Mouse (Mus musculus): ENCODE measurements around the gene Pprc1. TPM values are rescaled to one million over a fixed set of nuclear protein-coding genes. Genes with fewer than 3 reads are reported as not detected.

Pprc1 gene
- total RNA-seq, 2 experiments from 2014 or later, result 26.6 to 28.5 TPM

DNA sequence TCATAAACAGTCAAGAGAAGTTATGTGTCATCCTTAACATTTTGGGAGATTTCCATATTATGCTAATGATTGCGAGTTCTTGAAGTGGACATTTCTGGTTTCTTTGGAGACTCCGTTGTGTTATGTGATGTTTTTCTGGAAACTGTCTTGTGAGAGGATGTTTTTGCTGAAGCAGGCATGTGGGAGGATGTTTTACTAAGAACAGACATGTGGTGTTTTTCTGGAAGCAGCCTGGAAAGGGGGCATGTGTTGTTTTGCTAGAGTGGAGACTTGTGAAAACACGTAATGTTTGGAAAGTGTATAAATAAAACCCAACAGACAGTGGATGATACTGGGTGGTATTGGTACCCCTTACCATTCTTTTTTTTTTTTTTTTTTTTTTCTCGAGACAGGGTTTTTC lies 50.6 kb downstream of the Pprc1 start:
- DNase-seq (ENCODE audit: low spot score in 2 of 2), result peak; percentile 35 to 40

DNA sequence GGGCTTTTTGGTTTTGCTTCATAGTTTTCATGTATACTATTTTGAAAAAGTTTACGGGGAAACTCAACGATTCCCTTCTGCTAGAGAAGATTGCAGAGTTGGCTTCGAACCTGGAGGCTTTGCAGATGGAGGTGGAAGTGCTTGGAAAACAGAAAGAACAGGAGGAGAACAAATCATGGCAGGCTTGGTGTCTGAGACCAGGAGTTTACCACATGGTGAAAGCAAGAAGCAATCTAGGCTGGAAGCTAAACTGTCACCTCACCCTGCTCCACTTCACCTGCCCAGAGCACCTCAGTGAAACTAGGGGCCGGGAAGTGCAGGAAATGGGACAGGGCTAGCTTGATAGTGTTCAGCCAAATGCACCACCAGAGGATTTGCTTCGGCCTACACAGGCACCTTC lies 51.7 kb downstream of the Pprc1 start:
- DNase-seq (ENCODE audit: low spot score in 2 of 2), result no peak
- intact Hi-C loops (cut with DNase I), result no loop called here

More for the DNA sequence above, 50.6 kb downstream of the Pprc1 start:
- intact Hi-C loops (cut with DNase I), result no loop called here

DNA sequence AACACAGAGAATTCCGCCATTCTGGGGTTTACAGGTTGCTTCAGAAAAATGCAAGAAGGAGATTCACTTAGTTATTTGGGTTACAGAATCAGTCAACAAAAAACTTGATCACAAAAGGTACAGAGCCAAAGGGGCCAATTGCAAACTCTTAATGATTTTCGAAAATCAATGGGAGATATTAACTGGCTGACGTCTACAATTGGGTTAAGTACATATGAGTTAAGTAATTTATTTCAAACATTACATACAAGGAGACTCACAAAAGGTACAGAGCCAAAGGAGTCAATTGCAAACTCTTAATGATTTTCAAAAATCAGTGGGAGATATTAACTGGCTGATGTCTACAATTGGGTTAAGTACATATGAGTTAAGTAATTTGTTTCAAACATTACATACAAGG lies 54.9 kb downstream of the Pprc1 start:
- intact Hi-C loops (cut with DNase I), result no loop called here
- no peak for DNase-seq (ENCODE audit: low spot score in 2 of 2)

DNA sequence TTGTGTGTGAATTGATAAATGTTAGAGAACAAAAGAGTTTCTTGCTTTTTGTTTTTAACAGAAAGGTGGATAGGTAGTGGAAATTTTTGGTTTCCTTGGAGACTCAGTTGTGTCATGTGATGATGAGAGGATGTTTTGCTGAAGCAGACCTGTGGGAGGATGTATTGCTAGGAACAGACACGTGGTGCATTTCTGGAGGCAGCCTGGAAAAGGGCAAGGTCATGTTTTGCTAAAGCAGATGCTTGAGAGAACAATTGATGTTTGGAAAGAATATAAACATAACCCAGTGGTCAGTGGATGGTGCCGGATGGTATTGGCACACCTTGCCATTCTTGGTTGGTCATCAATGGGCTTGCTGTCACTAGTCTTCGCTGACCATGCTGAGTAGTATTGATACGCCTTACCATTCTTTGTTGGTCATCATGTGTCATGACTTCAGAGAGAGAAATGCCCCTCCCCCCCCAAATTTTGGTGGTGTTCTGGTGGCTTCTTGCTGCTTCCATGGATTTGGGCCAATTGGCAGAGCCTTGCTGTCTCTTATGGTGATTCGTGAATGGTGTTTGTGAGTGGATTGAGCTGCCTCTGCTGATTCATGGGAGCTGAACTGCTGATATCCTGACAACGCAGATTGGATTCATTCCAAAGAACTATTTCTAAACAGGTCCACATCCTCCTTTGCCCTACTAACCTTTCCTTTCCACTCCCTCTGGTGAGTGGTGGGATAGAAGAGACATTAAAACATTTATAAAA lies 58.9 kb downstream of the Pprc1 start:
- intact Hi-C loops (cut with DNase I), result no loop called here
- no peak for DNase-seq (ENCODE audit: low spot score in 2 of 2)

DNA sequence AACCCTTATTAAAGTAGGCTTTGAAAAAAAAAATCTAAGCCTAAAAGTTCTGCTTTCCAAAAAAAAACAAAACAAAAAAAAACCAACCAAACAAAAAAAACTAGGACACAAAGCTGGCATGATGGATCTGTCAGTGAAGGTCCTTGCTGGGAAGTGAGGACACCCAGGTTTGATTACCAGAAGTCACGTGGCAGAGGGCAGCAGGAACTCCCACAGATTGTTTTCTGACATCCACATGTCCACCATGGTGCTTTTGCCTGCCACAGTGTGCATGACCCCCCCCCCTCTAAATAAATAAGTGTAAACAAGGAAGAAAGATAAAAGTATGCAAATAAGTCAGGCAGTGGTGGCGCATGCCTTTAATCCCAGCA lies 59.5 kb downstream of the Pprc1 start:
- intact Hi-C loops (cut with DNase I), result no loop called here
- no peak for DNase-seq (ENCODE audit: low spot score in 2 of 2)

DNA sequence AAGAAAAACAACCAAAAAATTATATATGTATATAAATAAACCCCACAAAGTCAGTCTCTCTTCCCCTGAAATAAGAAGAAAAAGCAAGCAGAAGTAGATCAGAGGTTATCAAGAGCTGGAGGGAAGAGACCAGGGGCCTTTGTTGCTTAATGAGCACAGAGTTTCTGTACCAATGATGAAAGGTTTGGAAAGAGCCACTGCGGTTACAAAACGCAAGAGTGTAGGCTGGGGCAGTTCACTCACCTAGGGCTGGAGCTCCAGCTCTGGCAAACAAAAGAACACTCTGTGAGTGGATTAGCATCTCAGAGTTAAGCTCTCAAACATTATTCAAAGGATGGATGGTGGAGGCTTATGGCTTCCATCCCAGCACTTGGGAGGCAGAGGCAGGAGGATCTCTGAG lies 65.5 kb downstream of the Pprc1 start:
- DNase-seq (ENCODE audit: low spot score in 2 of 2), result no peak
- intact Hi-C loops (cut with DNase I), result no loop called here

DNA sequence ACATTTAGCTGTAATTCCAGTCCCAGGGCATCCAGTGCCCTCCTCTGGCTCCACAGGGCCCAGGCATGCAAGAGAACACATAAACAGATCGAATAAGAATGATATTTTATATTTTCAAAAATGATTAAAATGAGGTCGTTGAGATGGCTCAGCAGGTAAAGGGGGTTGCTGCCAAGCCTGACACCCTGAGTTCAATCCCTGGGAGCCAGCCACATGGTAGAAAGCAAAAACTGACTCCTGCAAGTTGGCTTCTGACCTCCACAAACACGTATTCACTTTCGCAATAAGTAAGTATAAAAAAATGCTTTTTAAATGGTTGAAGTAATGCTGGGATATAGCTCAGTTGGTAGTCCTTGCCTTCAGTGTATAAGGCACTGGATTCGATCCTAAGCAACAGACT lies 66.1 kb downstream of the Pprc1 start:
- DNase-seq (ENCODE audit: low spot score in 2 of 2), result no peak
- intact Hi-C loops (cut with DNase I), result no loop called here

DNA sequence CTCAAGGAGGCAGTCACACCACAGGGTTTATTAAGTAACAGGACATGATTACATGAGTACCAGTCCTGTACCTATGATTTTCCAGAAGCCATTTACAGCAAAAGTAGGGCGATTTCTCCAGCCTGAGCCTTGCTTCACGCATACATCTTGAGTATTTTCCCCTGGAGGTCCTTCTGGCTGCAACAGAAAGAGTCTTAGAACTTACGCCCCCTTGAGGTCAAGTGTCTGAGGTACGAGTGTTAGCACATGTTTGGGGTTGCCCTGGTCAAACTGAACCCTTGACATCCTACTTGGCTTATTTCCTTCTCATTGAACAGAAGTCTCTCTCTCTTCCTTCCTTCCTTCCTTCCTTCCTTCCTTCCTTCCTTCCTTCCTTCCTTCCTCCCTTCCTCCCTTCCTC lies 69.9 kb downstream of the Pprc1 start:
- intact Hi-C loops (cut with DNase I), result no loop called here
- DNase-seq (ENCODE audit: low spot score in 2 of 2), result no peak

DNA sequence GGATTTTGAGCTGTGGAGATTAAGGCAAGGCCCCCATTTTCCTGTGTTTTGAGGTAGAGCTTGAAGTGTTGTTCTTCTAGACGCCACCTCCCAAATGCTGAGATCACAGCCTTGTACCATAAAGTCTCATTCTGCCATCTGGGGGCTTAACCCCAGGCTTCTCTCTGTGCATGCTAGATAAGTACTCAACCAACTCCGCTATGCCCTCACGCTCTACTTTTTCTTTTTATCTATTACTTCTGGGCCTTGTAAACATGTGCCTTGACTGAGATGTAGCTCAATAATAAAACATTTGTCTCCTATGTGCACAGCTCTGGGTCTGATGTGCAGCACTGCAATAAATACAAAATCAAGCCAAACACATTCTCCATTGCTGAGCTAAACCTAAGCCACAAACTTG lies 74.8 kb downstream of the Pprc1 start:
- DNase-seq (ENCODE audit: low spot score in 2 of 2), result no peak
- intact Hi-C loops (cut with DNase I), result no loop called here

DNA sequence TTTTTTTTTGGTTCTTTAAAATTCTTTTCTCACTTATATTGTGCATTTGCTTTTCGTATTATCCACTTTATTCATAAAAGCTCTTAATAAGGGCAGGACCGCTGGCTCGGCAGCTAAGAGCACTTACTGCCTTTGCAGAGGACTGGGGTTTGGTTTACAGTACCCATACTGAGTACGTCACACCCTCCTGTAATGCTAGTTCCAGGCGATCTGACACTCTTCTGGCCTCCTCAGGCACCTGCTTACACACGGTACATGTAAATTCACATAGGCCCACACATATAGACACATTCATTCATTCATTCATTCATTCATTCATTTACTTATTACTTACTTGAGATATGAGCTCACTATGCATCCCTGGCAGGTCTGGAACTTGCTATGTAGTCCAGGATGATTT lies 76.2 kb downstream of the Pprc1 start:
- DNase-seq (ENCODE audit: low spot score in 2 of 2), result no peak

More for the DNA sequence above, 76.2 kb downstream of the Pprc1 start:
- intact Hi-C loops (cut with DNase I), result no loop called here

Other genes starting within 250 kb of the Pprc1 start
- gene Kcnip2, start 228.8 kb upstream of the Pprc1 start, total RNA-seq (2021), result 100 to 1,000 TPM; 129 to 143 TPM
- gene Armh3, start 46.4 kb upstream of the Pprc1 start, total RNA-seq (2021), result 10 to 100 TPM; 20.8 to 21.9 TPM
- gene Hps6, start 41.4 kb upstream of the Pprc1 start, total RNA-seq (2021), result 1 to 10 TPM; 3.8 to 4.6 TPM
- 100 to 1,000 TPM in 1 of 2 experiments, 10 to 100 TPM in 1; 89.7 to 101 TPM for gene Ldb1, start 328 bp downstream of the Pprc1 start, total RNA-seq (2021)
- gene Nolc1, start 31.0 kb downstream of the Pprc1 start, total RNA-seq (2021), result 10 to 100 TPM; 37.6 to 38.8 TPM
- not detected for gene Elovl3, start 87.0 kb downstream of the Pprc1 start, total RNA-seq (2021)
- not detected for gene Pitx3, start 103.4 kb downstream of the Pprc1 start, total RNA-seq (2021)
- 100 to 1,000 TPM in 1 of 2 experiments, 10 to 100 TPM in 1; 90.3 to 100 TPM for gene Gbf1, start 107.6 kb downstream of the Pprc1 start, total RNA-seq (2021)